Mouse (Mus musculus): ENCODE measurements around the gene Tfam.
A peak's percentile ranks its signal among the peaks of the same experiment; 100 is the strongest.

Tfam gene

DNA sequence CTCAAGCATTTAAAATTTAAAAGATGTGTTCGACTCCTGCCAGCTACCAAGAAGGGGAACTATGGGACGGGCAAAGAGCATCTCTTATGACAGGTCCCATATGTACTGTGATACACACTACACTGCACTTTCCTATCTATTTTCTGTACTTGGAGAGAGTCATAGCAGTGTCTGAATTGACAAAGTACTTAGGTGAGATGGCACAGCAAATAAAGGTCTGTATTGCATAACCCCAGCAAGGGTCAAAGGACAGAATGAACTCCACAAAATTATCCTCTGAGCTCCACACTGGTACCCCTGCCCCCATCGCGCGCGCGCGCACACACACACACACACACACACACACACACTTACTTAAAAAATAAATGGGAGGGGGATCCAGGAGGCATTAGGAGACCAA lies 4.0 kb downstream of the Tfam start:
- ATAC-seq (ENCODE audit: insufficient number of reproducible peaks, low FRiP score, low TSS enrichment), result no peak

DNA sequence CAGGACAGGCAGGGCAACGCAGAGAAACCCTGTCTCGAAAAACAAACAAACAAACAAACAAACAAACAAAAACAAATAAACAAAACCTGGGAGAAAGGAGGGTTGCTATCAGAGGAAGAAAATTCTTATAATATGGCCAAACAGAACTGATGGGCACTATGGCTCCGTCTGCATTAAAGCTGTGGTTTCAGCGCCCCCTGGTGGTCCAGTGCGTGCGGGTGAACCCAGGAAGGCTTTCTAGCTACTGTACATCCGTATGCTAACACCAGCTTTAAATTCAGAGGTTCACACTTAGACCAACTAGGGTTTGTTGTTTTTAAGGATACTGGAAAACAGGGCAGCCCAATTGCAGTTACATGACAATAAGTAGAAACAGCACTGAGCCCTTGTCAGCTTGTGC lies 12.2 kb downstream of the Tfam start:
- ATAC-seq (ENCODE audit: insufficient number of reproducible peaks, low FRiP score, low TSS enrichment), result peak; percentile 77

DNA sequence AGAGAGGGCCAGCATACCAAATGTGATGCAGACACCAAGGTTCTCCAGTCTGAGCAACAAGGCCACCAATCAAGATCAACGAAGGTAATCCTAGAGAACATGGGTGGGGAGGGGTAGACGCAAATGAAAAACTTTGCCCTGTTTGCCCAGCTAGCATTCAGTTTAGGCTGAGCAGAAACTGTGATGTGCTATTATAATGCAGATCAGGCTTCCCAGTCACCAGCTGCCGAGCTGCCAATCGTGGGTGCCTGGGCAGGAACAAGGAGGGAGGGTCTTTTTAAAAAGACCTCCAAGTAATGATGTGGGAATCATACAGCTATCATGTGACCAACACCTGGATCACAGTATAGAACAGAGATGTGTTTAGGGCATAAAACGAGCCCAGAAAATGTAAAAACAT lies 15.0 kb downstream of the Tfam start:
- ATAC-seq (ENCODE audit: insufficient number of reproducible peaks, low FRiP score, low TSS enrichment), result no peak

DNA sequence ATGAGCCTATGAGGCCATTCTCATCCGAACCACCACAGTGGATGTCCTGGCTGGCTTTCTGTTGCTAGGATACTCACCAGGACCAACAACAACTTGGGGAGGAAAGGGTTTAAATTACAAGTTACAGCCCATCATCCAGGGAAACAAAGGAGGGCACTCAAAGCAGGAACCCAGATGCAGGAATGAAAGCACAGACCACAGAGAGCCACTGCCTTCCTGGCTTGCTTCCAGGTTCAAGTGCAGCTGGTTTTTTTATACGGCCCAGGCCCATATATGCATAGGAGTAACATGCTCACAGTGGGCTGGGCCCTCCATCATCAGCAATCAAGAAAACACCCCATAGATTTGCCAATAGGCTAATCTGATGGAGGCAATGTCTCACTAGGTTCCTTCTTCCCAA lies 15.4 kb downstream of the Tfam start:
- no peak for ATAC-seq (ENCODE audit: insufficient number of reproducible peaks, low FRiP score, low TSS enrichment)

DNA sequence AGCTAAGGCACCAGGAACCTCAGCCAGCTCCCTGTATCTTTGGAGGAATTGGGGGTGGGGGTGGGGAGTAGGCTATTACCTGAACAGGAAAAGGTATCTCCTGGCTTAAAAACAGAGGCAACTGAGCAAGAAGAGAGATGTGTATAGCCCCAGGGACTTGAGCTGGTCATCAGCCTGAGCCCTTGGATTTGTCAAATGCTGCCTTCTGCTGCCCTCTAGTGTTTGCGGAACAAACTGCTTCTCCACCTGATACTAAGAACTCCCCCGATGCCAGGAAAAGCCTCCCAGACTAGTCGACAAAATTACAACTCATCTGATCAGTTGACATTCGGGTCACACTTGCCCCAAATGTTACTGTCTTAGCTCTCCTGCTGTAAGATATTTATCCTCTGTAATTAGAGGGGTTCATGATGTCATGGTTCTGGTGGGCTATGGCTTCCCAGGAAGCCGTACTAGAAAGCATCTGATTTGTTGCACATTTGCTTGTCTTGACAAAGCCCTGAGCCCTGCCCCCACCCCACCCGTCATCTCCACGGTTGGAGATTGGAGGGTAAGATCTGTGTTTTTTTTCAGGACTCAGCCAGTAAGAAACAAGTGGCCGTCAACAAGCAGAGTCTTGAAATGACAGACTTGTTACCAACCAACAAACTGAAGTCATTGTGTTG lies 19.7 kb downstream of the Tfam start:
- ATAC-seq (ENCODE audit: insufficient number of reproducible peaks, low FRiP score, low TSS enrichment), result peak; percentile 82

DNA sequence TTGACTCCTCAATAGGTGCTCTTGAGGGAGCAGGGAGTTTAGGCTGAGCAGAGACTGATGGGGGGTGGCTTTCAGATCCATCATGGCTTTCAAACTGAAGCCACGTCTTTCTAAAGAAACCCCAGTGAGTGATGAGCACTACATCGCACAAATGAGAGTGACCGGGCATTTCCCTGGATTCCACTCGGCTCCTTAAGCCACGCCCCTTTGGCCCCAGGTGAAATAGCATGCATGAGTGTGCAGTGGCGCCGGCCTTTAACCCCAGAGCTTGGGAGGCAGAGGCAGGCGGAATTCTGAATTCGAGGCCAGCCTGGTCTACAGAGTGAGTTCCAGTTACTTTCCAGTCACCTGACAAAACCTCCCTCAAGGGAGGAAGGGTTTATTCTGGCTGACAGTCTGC lies 22.1 kb downstream of the Tfam start:
- ATAC-seq (ENCODE audit: insufficient number of reproducible peaks, low FRiP score, low TSS enrichment), result no peak

DNA sequence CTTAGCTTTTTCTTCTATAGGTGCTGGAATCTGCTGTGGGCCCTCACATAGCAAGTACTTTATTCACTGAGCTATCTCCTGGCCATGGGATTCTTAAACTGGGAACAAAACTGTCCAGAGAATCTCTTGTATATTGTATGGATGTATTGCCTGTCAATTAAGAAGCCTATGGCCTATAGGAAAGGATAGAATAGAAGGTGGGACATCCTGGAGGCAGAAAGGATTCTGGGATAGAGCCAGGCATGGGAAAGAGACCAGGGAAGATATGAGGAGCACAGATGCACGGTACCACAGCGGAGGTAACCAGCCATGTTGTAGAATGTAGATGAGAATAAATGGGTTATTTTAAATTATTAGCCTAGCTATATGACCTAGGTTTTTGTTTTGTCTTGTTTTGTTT lies 36.6 kb downstream of the Tfam start:
- ATAC-seq (ENCODE audit: insufficient number of reproducible peaks, low FRiP score, low TSS enrichment), result no peak

DNA sequence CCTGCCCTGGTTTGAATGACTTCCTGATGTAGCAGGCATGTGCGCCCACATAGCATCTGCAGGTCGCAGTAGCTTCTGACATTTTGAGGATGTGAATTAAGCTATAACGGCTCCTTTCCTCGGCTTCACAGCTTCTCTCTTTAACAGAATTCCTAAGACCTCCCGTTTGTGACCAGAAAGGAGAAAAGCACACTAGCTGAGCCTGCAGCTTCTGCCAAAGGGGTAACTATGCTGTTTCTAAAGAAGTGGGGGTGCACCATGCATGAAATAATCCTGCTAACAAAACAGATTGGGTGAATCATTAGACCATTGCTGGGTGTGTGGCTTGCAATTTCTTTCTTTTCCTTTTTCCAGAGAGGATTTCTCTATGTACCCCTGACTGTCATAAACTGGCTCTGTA lies 37.1 kb downstream of the Tfam start:
- no peak for ATAC-seq (ENCODE audit: insufficient number of reproducible peaks, low FRiP score, low TSS enrichment)

DNA sequence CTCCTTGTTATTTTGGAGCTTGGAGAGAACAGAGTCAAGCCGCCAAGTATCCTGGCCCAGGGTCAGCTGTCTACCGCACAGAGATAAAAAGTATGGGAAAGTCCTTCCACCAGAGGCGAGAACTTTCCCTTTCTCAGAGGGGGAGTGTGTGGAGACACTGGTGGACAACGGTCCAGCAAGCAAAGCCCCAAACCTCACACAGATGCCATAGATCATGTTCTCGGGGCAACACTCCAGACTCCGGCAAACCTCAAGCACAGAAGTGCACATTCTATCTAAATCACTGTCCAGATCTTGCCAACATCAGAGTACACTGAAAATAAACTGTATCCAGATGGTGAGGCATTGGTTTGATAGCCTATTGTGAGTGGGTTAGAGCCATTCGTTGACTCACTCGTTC lies 39.4 kb downstream of the Tfam start:
- ATAC-seq (ENCODE audit: insufficient number of reproducible peaks, low FRiP score, low TSS enrichment), result no peak

DNA sequence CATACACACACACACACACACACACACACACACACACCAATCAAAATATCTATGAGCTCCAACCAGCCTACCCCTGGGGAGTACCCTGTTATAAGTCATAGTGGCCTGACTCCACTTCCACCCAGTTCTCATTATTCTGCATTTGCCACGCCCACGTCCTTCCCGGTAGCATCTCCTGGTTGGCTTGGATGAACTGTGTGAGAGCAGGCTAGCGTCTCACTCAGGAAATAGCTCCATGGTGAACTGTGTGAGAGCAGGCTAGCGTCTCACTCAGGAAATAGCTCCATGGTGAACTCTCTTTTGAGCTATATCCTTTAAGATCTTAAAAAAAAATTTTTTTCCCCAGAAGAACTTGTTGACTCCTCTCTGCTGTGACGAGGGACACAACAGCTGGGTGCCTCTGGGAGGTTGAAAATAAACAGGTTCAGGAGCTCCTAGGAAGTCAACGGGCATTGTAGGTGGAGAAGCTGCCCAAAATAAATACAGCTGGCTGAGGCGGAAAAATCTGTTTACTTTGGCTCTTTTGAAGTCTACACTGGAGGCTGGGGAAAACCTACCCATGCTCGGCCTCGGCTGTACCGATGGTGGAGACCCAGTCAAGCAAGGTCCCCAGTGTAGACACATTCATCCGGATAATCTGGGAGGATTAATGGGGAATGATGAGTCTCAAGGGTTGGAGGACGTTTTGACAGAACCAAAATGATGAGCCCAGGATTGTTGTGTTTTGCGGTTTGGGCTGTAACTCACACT lies 40.9 kb downstream of the Tfam start:
- no peak for ATAC-seq (ENCODE audit: insufficient number of reproducible peaks, low FRiP score, low TSS enrichment)

DNA sequence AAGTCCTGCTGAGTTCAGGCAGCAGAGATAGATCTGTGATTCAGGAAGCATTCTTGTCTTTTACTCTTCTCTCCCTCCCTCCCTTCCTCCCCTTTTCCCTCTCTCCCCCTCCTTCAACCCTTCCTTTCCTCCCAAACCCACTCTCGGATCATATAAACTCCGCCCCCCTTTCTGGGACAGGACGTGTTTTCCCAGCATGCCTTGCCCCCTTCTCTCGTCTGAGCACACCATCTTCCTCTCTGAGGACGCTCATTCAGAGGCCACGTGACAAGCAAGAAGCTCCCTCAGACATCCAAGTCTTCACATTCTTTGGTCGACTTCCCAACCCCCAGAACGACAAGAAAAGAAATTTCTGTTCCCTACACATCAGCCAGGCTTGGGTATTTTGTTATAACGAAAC lies 42.6 kb downstream of the Tfam start:
- no peak for ATAC-seq (ENCODE audit: insufficient number of reproducible peaks, low FRiP score, low TSS enrichment)

DNA sequence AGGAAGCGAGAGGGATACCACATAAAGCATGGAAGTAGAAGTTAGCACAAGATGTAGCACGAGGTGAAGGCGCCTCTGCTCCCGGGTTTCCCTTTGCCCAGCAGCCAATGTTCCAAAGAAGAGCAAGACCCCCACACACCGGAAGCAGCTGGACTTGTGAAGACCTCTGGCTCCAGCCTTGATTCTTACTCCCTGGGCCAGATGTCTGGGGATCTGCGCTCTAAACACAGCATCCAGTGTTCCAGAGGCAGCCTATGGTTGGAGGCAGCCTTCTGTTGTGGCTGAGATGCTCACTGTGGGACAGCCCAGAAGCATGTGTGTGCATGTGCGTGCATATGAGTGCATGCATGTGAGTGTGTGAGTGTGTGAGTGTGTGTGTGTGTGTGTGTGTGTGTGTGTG lies 43.4 kb downstream of the Tfam start:
- no peak for ATAC-seq (ENCODE audit: insufficient number of reproducible peaks, low FRiP score, low TSS enrichment)

DNA sequence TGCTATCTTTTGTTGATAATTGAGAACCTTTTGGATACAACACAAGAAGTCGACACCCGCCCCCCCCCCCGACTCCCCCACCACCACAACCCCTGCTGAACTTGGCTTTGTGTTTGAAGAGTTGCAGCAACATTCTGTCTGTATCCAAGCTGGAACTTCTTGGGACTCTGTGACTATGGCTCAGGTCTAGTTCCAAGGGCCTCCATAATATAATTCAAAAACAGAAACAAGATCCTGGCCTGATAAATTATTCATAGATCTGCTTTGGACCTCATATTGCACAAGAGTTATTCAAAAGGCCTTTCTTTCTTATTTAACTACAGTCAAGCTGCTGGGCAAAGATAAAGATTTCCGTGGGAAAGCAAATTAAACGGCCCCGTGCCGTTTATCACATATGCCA lies 44.8 kb downstream of the Tfam start:
- no peak for ATAC-seq (ENCODE audit: insufficient number of reproducible peaks, low FRiP score, low TSS enrichment)

DNA sequence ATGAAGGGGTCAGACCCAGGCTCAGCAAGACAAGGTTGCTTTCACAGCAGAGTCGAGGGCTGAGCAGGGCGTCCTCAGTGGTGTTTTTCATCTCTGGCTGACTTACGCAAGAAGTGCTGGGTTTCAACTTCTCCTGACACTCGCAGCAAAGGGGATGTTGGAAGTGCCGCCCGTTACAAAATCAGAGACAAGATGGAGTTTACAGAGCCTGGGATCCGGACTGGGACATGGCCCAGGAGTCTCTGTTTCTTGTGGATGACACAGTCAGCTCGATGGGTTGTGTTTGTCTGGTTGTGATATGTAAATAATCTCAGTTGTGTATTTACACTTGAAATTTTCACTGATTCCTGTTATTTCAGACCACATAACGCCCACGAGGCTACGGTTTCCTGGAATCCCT lies 45.2 kb downstream of the Tfam start:
- no peak for ATAC-seq (ENCODE audit: insufficient number of reproducible peaks, low FRiP score, low TSS enrichment)

DNA sequence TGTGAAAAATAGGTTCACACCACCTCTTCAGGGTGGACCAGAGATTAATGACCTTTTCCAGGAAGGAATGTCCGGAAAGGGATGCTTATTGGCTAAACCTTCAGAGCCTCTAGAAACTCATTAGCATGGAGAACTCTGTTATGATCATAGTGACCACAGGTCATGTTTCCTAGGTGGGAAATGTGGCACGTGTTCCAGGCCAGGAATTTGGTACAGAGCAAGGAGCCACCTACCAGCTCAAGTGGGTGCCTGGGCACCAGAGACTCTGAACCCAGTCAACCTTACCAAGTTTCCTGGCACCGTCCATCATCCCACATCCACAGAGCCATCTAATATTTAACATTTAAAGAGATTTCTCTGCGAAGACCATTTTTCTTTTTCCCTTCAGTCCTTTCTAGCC lies 49.4 kb downstream of the Tfam start:
- ATAC-seq (ENCODE audit: insufficient number of reproducible peaks, low FRiP score, low TSS enrichment), result no peak

DNA sequence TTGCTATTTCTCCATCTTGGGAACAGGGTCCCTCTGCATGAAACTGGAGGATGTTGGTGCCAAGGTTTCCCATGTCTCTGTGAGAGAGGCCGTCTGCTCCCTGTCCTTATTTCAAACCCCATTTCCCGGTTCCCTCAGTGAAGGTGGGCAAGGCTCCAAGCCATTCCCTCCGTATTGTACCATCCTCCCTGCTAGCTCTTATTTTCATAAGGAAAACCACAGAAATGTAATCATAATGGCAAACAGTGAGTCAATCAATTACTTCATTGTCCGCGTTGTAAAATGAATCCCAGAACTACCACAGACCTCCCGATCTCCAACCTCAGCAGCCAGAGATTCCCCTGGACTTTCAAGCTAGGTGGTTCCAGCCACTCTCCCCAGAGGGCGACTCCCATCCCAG lies 53.0 kb downstream of the Tfam start:
- no peak for ATAC-seq (ENCODE audit: insufficient number of reproducible peaks, low FRiP score, low TSS enrichment)

DNA sequence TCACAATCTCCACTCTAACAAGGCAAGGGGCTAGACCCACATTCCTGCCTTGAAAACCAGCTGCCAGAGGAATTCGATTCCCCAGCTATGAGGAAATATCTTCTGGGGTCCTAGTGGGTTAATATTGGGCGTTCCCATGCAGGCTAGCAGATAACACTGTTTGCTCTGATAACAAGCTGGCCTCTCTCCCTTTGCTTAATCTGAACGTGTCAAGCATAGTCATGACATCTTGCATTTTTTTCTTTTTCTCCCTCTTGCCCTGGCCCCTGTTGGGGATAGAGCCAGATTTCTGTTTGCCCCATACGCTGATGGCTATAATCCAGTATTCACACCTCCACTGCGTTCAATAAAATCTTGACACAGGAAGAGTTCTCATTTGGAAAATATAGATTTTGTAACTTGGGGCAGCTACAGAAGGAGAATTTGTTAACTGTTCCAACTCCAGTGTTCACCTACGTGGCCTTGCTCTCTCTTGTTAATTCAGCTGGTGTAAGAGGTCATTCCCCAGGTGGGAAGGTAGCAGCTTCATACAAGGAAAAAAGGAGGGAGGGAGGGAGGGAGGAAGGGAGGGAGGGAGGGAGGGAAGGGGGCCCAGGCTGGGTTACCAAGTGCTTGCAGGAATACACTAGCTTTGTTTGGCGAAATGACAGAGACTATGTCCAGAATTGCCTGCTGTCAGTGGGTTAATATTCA lies 54.6 kb downstream of the Tfam start:
- ATAC-seq (ENCODE audit: insufficient number of reproducible peaks, low FRiP score, low TSS enrichment), result no peak

DNA sequence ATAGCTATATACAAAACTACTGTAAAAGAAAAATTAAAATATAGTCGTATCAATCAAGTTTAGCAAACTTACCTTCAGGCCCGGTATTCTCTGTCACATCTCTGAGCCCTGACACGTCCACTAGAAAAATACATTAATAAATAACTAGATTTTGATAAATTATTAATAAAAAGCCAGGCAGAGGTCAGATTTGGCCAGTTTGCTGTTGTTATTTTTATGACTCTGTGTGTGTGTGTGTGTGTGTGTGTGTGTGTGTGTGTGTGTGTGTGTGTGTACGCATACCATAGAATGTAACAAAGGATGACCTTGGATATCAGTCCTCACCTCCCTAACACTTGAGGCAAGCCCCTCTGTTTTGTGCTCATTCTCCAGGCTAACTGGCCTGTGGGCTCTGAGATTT lies 56.1 kb downstream of the Tfam start:
- no peak for ATAC-seq (ENCODE audit: insufficient number of reproducible peaks, low FRiP score, low TSS enrichment)

DNA sequence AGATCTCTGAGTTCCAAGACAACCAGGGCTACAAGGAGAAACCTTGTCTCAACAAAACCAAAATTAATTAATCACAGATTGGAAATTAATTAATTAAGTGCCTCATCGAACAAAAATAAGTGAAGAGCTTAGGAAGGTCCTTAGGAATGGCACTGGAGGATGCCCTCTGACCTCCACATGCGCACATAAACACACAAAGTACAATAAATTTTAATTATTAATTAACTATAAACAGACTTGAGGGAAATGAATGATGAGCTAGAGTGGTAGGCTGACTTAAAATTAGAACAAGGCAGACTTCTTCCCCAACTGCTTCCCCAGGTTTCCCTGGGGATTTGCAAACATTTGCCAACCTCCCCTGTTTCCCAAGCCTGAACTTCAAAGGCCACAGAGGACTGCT lies 57.0 kb downstream of the Tfam start:
- no peak for ATAC-seq (ENCODE audit: insufficient number of reproducible peaks, low FRiP score, low TSS enrichment)

DNA sequence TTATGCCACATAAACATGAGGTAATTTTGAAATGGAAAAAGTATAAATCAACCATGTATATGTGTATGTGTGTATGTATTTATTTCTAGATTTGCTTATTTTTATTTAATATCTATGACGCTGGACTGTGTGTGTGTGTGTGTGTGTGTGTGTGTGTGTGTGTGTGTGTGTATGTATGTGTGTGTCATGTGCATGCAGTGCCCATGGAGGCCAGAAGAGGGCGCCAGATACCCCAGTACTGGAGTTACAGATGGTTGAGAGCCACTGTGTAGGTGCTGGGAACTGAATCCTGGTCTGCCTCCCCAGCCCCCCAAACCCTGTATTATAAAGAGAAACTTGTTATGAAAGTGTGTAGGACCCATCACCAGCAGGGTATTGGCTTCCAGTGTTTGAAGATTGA lies 58.0 kb downstream of the Tfam start:
- ATAC-seq (ENCODE audit: insufficient number of reproducible peaks, low FRiP score, low TSS enrichment), result no peak

DNA sequence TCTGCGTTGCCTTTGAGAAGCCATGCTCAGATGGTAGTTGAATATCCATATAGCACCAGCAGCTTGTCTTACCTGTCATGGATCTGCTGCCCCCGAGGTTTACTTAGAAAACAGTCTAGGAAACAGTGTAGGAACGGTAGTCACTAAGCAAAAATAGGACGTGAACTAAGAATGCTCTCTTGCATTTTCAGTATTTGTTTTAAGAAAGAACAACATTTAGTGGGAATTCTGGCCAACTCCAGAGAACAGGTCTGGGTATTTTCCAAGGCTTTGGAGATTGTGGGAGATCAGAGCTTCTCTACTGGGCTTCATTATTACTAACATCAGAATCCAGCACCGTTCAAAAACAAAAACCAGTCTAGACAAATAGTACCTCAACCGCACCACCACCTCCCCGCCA lies 60.9 kb downstream of the Tfam start:
- ATAC-seq (ENCODE audit: insufficient number of reproducible peaks, low FRiP score, low TSS enrichment), result no peak

DNA sequence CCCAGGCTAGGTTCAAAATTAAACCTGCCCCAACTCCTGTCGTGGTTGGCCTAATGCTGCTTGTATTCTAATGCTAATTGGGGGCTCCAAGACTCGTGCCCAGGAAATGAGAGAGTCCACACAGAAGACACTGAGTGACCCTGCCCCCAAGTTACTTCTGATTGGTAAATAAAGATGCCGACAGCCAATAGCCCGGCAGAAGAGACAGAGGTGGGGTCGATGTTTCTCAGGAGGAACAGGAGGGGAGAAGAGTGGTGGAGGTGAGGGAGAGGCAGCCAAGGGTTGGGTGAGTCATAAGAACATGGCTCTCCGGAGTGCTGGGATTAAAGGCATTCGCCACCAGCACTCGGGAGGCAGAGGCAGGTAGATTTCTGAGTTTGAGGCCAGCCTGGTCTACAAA lies 61.7 kb downstream of the Tfam start:
- no peak for ATAC-seq (ENCODE audit: insufficient number of reproducible peaks, low FRiP score, low TSS enrichment)
